Mouse (Mus musculus) cerebellum, adult 2 months (tissue): ENCODE measurements around the gene Cpne5.

Source experiments
- CTCF ChIP-seq: fragments of 200-500 bp; IDR thresholded peaks from 2 replicates; pipeline ENCODE4 v1.5.1; 2011; ENCODE audit warnings: low read depth, mild to moderate bottlenecking, control low read depth, low read length, moderate library complexity, borderline replicate concordance; ENCODE audit not compliant: insufficient read depth
- POLR2A ChIP-seq: fragments of 200-500 bp; IDR thresholded peaks from 2 replicates; pipeline ENCODE4 v1.6.1; 2011; ENCODE audit warnings: low read length, control low read depth, borderline replicate concordance; ENCODE audit not compliant: insufficient read depth

DNA sequence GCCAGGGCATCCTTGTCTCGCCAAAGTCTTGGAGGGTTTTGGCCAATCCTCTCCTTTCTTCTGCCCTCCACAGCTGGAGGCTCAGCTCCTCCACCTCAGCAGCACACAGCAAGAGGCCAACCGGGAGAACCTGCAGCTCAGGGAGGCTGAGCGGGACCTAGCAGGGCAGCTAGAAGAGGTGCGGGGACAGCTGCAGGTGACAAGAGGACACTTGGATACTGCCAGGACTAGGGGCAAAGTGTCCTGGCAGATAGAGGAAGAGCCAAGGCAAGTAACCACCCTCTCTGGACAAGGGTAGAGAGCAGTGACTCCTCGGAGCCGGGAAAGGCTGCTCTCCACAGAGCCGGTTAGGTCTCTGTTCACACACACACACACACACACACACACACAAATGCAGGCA, 100.1 kb downstream of the Cpne5 start:
- TF ChIP-seq POLR2A (no peak), CTCF (no peak)
